ENCODE assay signal across 20 mouse cellular contexts in the genomic region with DNA sequence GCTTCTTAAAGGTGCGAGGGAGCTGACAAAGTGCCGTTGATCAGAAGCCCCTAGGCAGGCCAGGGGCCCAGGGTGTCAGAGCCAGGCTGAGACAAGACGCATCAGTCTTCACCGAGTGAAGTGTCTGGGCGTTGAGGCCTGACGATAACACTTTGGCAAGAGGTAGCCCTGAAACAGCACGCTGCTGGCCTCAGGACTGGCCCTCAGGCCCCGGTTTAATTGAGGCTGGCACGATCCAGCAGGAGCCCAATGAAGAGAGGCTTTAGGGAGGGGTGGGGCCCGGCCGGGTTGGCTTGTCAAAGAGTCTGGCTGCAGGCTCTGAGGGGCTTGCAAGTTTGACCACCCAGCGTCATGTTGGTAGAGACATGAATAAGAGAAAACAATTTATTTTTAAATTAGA. TPM values are rescaled to one million over a fixed set of nuclear protein-coding genes. Genes with fewer than 3 reads are reported as not detected.
DNase-seq lines count a peak whose midpoint lies in the region; ATAC-seq lines count a peak whose summit lies in the region.
"Had no signal": no experiment of that assay in that cellular context is flagged by ENCODE, and none has a peak within 500 bp of the region (broad histone marks: within the 10 kb centered on the region; RNA-seq: fewer than 3 reads in every experiment).

No protein-coding gene starts in this region.

- no peak overlapping the region for H3K4me2 ChIP-seq in lung, embryonic 16.5 days (ENCODE audit: low read depth, low read length)
- H3K4me2 ChIP-seq: heart, embryonic 12.5 days; liver, embryonic 12.5 days; lung, embryonic 15.5 days; neural tube, embryonic 13.5 days had no signal

- no peak overlapping the region for H3K4me3 ChIP-seq in lung, embryonic 16.5 days (ENCODE audit: low read length)
- H3K4me3 ChIP-seq: heart, embryonic 12.5 days; liver, embryonic 12.5 days; lung, embryonic 15.5 days; neural tube, embryonic 13.5 days had no signal

- DNase-seq in adrenal gland, adult 2 months, result peak; percentile 17
- no peak for DNase-seq in adrenal gland, postnatal 25 days
- DNase-seq in gastrocnemius, postnatal 14 days, result peak; percentile 7
- DNase-seq in gastrocnemius, postnatal 10 days, result no peak
- DNase-seq in lung, postnatal 25 days (ENCODE audit: low spot score), result no peak
- peak; percentile 19 for DNase-seq in ZHBTc4 (ENCODE audit: low read depth, low spot score)
- DNase-seq in spleen, adult 12 weeks (ENCODE audit: low spot score), result no peak
- DNase-seq: cerebellum, adult 11-12 months; gastrocnemius, postnatal 25 days; heart, postnatal 4 days; kidney, adult 9 months; right cerebral cortex, postnatal 4 days; thymus, adult 18-20 months had no signal

- 38% methylated on average over 12 of the region's 12 CpGs for WGBS in lung, embryonic 16.5 days

- no peaks in the 10 kb centered on the region for H3K27me3 ChIP-seq in lung, embryonic 16.5 days (ENCODE audit: control insufficient read depth, insufficient read depth, low read depth, low read length)
- H3K27me3 ChIP-seq: heart, embryonic 12.5 days; liver, embryonic 12.5 days; lung, embryonic 15.5 days; neural tube, embryonic 13.5 days had no signal

- intact Hi-C loops in gastrocnemius, postnatal 14 days (cut with DNase I; ENCODE audit: low total_unique reads), result no loop called here

- peaks cover 3% of the 10 kb centered on the region for H3K4me1 ChIP-seq in lung, embryonic 16.5 days (replicated peaks; ENCODE audit: control insufficient read depth, insufficient read depth, low read length)

- no peak overlapping the region for H3K27ac ChIP-seq in lung, embryonic 16.5 days (ENCODE audit: low read length)
- H3K27ac ChIP-seq: liver, embryonic 12.5 days; lung, embryonic 15.5 days; neural tube, embryonic 13.5 days had no signal

- peak; percentile 28; the same call in 1 of the 2 replicates for ATAC-seq in lung, embryonic 16.5 days (ENCODE audit: low read depth)
- ATAC-seq: CD4-positive, CD25-positive, alpha-beta regulatory T cell, adult 4 months; liver, embryonic 12.5 days had no signal

- no peaks in the 10 kb centered on the region for H3K9me3 ChIP-seq in lung, embryonic 16.5 days (ENCODE audit: control insufficient read depth, low read length)
- H3K9me3 ChIP-seq: heart, embryonic 12.5 days; liver, embryonic 12.5 days; lung, embryonic 15.5 days had no signal

- H3K9ac ChIP-seq in lung, embryonic 16.5 days (ENCODE audit: low read length), result peak overlapping the region; percentile 25; the same call in 1 of the 2 replicates
- H3K9ac ChIP-seq: heart, embryonic 12.5 days; liver, embryonic 12.5 days; lung, embryonic 15.5 days; neural tube, embryonic 13.5 days had no signal

- H3K36me3 ChIP-seq in lung, embryonic 16.5 days (ENCODE audit: control insufficient read depth, insufficient read depth, low read length), result no peaks in the 10 kb centered on the region
- H3K36me3 ChIP-seq: heart, embryonic 12.5 days; liver, embryonic 12.5 days; lung, embryonic 15.5 days; neural tube, embryonic 13.5 days had no signal

RNA-seq across cellular contexts. Expression of gene Nog, which starts 38.1 kb away (rescaled TPM):
- total RNA-seq in adrenal gland, adult 2 months (2021), result under 1 TPM; 0.21 to 0.37 TPM
- 1.2 and 2.1 TPM in 2 replicates for polyA plus RNA-seq in adrenal gland, adult 2 months (2012; rRNA removed)
- 0.90 TPM in 1 of 2 replicates, not detected in the other for total RNA-seq in adrenal gland, postnatal 25 days (2021)
- total RNA-seq in gastrocnemius, postnatal 14 days (2021), result 1 to 10 TPM; 1.4 to 1.7 TPM
- total RNA-seq in gastrocnemius, postnatal 10 days (2021), result 1 to 10 TPM; 1.2 to 2.0 TPM
- polyA plus RNA-seq in lung, embryonic 16.5 days (2015; fragmentation: Nextera tagmentation; extraction: Ambion mirVana), result 1.0 and 1.3 TPM in 2 replicates
- total RNA-seq: megakaryocyte-erythroid progenitor cell, adult 5-6 weeks had no signal
- polyA plus RNA-seq: CD4-positive, CD25-positive, alpha-beta regulatory T cell, adult 4 months had no signal

Comparison
In these comparisons a context has a peak if more than half of its experiments do, and no peak if none do; other contexts are left out.
1. DNase-seq: peak in adrenal gland, adult 2 months (single experiment), gastrocnemius, postnatal 14 days (single experiment) and ZHBTc4 (single experiment); none in adrenal gland, postnatal 25 days (single experiment), gastrocnemius, postnatal 10 days (single experiment), lung, postnatal 25 days (single experiment) and spleen, adult 12 weeks (single experiment).